Mouse (Mus musculus): ENCODE measurements around the gene Exoc4. TPM values are rescaled to one million over a fixed set of nuclear protein-coding genes. Genes with fewer than 3 reads are reported as not detected.

Exoc4 gene
- polyA plus RNA-seq, 2 experiments = 16.8 to 24.2 TPM

DNA sequence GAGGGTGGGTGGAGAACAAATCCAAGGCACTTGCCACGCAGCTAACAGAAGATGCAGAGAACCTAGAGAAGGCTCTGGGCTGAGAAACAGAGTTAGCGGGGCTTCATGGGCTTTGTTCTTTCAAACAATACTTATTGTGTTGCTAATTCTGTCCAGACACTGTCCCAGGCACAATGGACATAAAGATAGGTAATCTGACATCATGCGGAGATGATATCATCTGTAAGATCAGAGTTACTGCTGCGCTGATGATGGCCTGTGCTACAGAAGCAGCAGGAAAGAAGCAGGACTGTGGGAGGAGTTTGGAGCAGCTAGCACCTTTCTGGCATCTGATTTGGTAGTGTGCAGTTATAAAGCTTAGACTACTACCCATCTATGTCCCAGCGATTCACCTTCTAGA, 738.2 kb downstream of the Exoc4 start:
- no peak overlapping the region for H3K27ac ChIP-seq (replicated peaks; ENCODE audit: low read depth, low read length)
- 89% methylated on average over 5 of the region's 5 CpGs for WGBS
- H3K4me3 ChIP-seq (replicated peaks; ENCODE audit: low read length) = no peak overlapping the region
- no peak for DNase-seq (ENCODE audit: low spot score)
- H3K9ac ChIP-seq (ENCODE audit: low read depth, low read length, severe bottlenecking) = no peak overlapping the region
- H3K36me3 ChIP-seq (ENCODE audit: control insufficient read depth, insufficient read depth, low read length) = no peaks in the 10 kb centered on the region
- H3K4me2 ChIP-seq (replicated peaks; ENCODE audit: low read depth, low read length, severe bottlenecking) = no peak overlapping the region
- no peak for ATAC-seq (ENCODE audit: low FRiP score, low read depth)
- H3K27me3 ChIP-seq (ENCODE audit: control insufficient read depth, insufficient read depth, low read length) = no peaks in the 10 kb centered on the region
- H3K9me3 ChIP-seq (ENCODE audit: control insufficient read depth, low read length) = no peaks in the 10 kb centered on the region
- H3K4me1 ChIP-seq (ENCODE audit: control insufficient read depth, insufficient read depth, low read length) = no peaks in the 10 kb centered on the region
- no peak for TF ChIP-seq POLR2A (IDR thresholded peaks at IDR 0.05; ENCODE audit: borderline replicate concordance, extremely low read depth, insufficient read depth, insufficient read length)

DNA sequence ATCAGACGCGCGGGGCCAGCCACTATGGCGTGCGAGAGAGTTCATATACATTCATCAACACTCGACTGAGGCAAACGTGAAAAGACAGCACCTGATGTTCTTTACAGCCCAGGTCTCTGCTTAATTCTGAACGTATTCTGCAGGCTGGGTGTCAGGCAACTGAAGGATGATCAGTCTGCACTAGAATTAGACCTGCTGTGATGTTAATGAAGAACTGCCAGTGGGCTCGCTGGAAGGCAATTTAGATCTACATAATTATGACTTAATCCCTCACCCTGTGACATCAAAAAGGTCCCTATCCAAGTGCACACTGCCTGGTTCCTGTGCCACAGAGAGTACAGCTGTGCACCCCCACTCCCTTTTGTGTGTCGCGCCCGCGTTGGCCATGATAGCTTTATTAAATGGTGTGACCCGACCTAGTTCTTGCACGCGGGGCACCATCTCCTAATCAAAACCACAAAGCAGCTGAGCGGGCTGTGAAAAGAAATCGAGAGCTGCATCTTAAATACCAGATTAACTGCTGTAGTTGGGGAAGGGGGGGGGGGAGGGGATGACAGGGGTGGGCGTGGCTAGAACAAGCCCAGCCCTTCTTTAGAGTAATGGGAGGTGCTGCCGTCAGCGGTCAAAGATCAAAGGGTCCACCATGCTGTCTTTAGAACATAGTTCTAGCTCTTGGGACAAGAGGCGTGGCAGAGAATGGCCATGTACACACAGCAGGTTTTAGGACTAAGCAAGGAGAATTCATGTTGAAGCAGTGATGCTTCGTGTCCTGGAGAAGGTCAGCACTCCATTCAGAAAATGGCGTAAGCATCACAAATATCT, 743.5 kb downstream of the Exoc4 start:
- Histone ChIP-seq H3K27me3 (ENCODE audit: control insufficient read depth, insufficient read depth, low read length) (no peaks in the 10 kb centered on the region), H3K9ac (ENCODE audit: low read depth, low read length, severe bottlenecking) (no peak overlapping the region), H3K9me3 (ENCODE audit: control insufficient read depth, low read length) (no peaks in the 10 kb centered on the region), H3K36me3 (ENCODE audit: control insufficient read depth, insufficient read depth, low read length) (no peaks in the 10 kb centered on the region), H3K4me3 (replicated peaks; ENCODE audit: low read length) (no peak overlapping the region), H3K4me2 (replicated peaks; ENCODE audit: low read depth, low read length, severe bottlenecking) (peak overlapping the region; percentile 15; the same call in 1 of the 2 replicates), H3K27ac (replicated peaks; ENCODE audit: low read depth, low read length) (no peak overlapping the region), H3K4me1 (ENCODE audit: control insufficient read depth, insufficient read depth, low read length) (no peaks in the 10 kb centered on the region)
- 39% methylated on average over 23 of the region's 24 CpGs for WGBS
- ATAC-seq (ENCODE audit: low FRiP score, low read depth) (no peak), DNase-seq (ENCODE audit: low spot score) (no peak)
- TF ChIP-seq POLR2A (IDR thresholded peaks at IDR 0.05; ENCODE audit: borderline replicate concordance, extremely low read depth, insufficient read depth, insufficient read length) = no peak

DNA sequence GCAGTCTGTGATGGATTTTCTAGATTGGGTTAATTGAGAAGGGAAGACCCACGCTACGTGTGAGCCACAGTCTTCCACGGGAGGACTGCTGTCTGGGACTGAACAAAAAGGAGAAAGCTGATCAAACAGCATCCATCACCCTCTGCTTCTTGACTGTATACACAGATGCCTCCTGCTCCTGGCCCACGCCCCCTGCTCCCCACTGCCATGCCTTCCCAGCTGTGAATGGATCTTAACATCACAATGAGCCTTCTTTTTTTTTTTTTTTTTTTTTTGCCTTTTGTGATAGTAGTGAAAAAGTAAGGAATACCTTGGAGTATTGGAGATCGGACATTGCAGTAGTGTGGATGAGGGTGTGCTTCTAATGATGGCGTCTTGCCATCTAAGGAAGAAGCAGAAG, 745.0 kb downstream of the Exoc4 start:
- Histone ChIP-seq H3K27ac (replicated peaks; ENCODE audit: low read depth, low read length) (no peak overlapping the region), H3K4me2 (replicated peaks; ENCODE audit: low read depth, low read length, severe bottlenecking) (no peak overlapping the region), H3K4me1 (ENCODE audit: control insufficient read depth, insufficient read depth, low read length) (no peaks in the 10 kb centered on the region), H3K9ac (ENCODE audit: low read depth, low read length, severe bottlenecking) (no peak overlapping the region), H3K4me3 (replicated peaks; ENCODE audit: low read length) (no peak overlapping the region), H3K36me3 (ENCODE audit: control insufficient read depth, insufficient read depth, low read length) (no peaks in the 10 kb centered on the region), H3K27me3 (ENCODE audit: control insufficient read depth, insufficient read depth, low read length) (no peaks in the 10 kb centered on the region), H3K9me3 (ENCODE audit: control insufficient read depth, low read length) (no peaks in the 10 kb centered on the region)
- no peak for DNase-seq (ENCODE audit: low spot score)
- TF ChIP-seq POLR2A (IDR thresholded peaks at IDR 0.05; ENCODE audit: borderline replicate concordance, extremely low read depth, insufficient read depth, insufficient read length) = no peak
- ATAC-seq (ENCODE audit: low FRiP score, low read depth) = no peak
- 80% methylated on average over 6 of the region's 6 CpGs for WGBS

DNA sequence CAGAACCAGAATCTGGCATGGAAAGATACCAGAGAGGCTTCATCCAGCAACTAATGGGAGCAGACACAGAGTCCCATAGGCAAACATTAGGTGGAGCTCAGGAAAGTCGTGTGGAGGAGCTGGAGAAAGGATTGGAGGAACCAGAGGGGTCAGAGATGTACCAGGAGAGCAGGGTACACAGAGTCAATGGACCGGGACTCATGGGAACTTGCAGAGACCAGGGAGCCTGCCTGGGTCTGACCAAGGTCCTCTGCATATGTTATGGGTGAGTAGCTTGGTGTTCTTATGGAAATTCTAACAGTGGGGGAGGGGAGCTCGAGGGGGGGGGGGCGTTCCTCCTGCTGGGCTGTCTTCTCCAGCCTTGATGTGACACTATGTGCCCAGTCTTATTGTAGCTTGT, 749.7 kb downstream of the Exoc4 start:
- Histone ChIP-seq H3K9me3 (ENCODE audit: control insufficient read depth, low read length) (no peaks in the 10 kb centered on the region), H3K36me3 (ENCODE audit: control insufficient read depth, insufficient read depth, low read length) (no peaks in the 10 kb centered on the region), H3K4me3 (replicated peaks; ENCODE audit: low read length) (no peak overlapping the region), H3K4me2 (replicated peaks; ENCODE audit: low read depth, low read length, severe bottlenecking) (no peak overlapping the region), H3K27ac (replicated peaks; ENCODE audit: low read depth, low read length) (no peak overlapping the region), H3K9ac (ENCODE audit: low read depth, low read length, severe bottlenecking) (no peak overlapping the region), H3K4me1 (ENCODE audit: control insufficient read depth, insufficient read depth, low read length) (no peaks in the 10 kb centered on the region), H3K27me3 (ENCODE audit: control insufficient read depth, insufficient read depth, low read length) (no peaks in the 10 kb centered on the region)
- no peak for ATAC-seq (ENCODE audit: low FRiP score, low read depth)
- no peak for DNase-seq (ENCODE audit: low spot score)
- no peak for TF ChIP-seq POLR2A (IDR thresholded peaks at IDR 0.05; ENCODE audit: borderline replicate concordance, extremely low read depth, insufficient read depth, insufficient read length)
- 59% methylated on average over 2 of the region's 4 CpGs for WGBS

DNA sequence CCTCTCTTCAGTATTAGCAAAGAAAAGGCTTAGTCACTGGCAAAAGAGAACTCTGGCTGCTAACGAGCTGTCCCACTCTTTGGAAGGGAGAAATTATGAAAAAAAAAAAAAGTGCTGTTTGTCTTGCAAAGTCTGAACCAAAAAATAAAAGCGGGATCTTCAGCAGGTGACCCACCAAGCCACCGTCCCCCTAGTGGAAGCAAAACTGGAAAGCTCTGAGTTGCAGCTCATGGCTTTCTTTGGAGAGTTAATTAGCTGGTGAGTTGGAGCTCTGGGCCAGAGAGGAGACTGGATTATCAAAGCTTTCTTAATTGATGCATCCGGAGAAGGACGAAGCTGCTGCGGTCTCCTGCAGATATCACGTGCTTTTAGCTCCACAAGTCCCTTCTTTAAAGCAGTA, 750.6 kb downstream of the Exoc4 start:
- Histone ChIP-seq H3K9ac (ENCODE audit: low read depth, low read length, severe bottlenecking) (no peak overlapping the region), H3K4me2 (replicated peaks; ENCODE audit: low read depth, low read length, severe bottlenecking) (no peak overlapping the region), H3K36me3 (ENCODE audit: control insufficient read depth, insufficient read depth, low read length) (no peaks in the 10 kb centered on the region), H3K27ac (replicated peaks; ENCODE audit: low read depth, low read length) (no peak overlapping the region), H3K27me3 (ENCODE audit: control insufficient read depth, insufficient read depth, low read length) (no peaks in the 10 kb centered on the region), H3K4me3 (replicated peaks; ENCODE audit: low read length) (no peak overlapping the region), H3K4me1 (ENCODE audit: control insufficient read depth, insufficient read depth, low read length) (no peaks in the 10 kb centered on the region), H3K9me3 (ENCODE audit: control insufficient read depth, low read length) (no peaks in the 10 kb centered on the region)
- TF ChIP-seq POLR2A (IDR thresholded peaks at IDR 0.05; ENCODE audit: borderline replicate concordance, extremely low read depth, insufficient read depth, insufficient read length) = no peak
- WGBS = 30% methylated on average over 7 of the region's 7 CpGs
- no peak for ATAC-seq (ENCODE audit: low FRiP score, low read depth)
- DNase-seq (ENCODE audit: low spot score) = no peak

Data from limb, embryonic 14.5 days (tissue).